Mouse (Mus musculus) liver, adult 2 months (tissue): ENCODE data around the gene Dag1.
A peak's percentile ranks its signal among the peaks of the same experiment; 100 is the strongest.

Source experiments
- CTCF ChIP-seq: fragments of 200-500 bp; IDR thresholded peaks from 2 replicates; pipeline ENCODE4 v1.5.1; 2011; ENCODE audit warnings: low read depth, low read length, control low read depth
- POLR2A ChIP-seq: fragments of 200-500 bp; IDR thresholded peaks from 2 replicates; pipeline ENCODE4 v1.6.1; 2011; ENCODE audit warnings: low read length, control low read depth; ENCODE audit not compliant: insufficient read depth; ENCODE audit errors: extremely low read depth

GRCm38 (mm10) chr9:108305629-108306520 lies 42.1 kb upstream of the Dag1 start, which contains the start of the genes Rhoa and Tcta:
- TF ChIP-seq POLR2A (peak; percentile 90), CTCF (no peak)
